Mouse (Mus musculus): ENCODE measurements around the gene Abcb9.

DNA sequence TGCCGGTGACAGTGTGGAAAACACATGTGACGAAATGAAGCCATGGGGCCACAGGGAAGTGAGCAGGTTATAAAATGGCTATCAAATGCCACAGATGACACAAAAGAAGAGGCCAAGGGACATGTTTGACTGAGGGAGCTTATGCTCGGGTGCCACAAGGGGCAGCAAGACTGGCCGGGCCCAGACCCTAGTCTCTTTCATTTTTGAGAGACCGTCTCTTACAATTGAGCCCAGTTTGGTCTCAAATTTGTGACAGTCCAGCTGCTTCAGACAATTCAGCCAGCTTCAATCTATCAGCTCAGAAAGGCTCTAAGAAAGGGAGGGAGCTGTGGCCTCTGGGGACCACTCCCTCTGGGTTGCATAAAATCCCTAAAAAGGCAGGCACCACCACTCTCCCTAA is 69.0 kb downstream of the Abcb9 start:
- TF ChIP-seq CTCF (IDR thresholded peaks at IDR 0.05; ENCODE audit: extremely low read depth, insufficient read depth, insufficient read length, insufficient replicate concordance) (no peak), POLR2A (IDR thresholded peaks at IDR 0.05; ENCODE audit: low read depth, low read length) (no peak)
